Mouse (Mus musculus): ENCODE data around the gene Slc22a22. TPM values are rescaled to one million over a fixed set of nuclear protein-coding genes. Genes with fewer than 3 reads are reported as not detected.

The Slc22a22 gene
- total and polyA plus RNA-seq, 3 experiments: not detected

DNA sequence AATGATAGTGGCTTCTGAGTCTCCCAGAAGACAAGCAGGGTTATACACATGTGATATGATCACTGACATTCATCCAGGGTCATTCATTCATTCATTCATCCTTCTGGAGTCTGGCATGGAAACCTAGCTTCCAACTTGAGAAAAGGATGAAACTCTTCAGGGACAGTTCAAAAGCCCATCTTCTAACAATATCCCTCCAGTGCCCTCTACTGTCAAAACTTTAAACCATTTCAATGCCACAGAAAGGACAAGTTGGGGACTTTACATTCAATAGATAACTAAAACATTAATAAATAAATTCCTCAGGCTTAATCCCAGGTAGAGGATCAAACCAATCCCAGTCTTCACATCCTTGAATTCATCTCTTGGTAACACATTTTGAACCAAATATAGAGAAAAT, 247.0 kb downstream of the Slc22a22 start:
- Histone ChIP-seq H3K27ac (ENCODE audit: control insufficient read depth, low read depth, low read length) (no peak overlapping the region), H3K9ac (ENCODE audit: control insufficient read depth, low read depth, low read length, poor library complexity, severe bottlenecking) (no peak overlapping the region), H3K36me3 (ENCODE audit: control insufficient read depth in 1 of 2, insufficient read depth in 2 of 2, low read length in 2 of 2) (no peaks in the 10 kb centered on the region), H3K27me3 (ENCODE audit: control insufficient read depth in 1 of 2, insufficient read depth in 2 of 2, low read length in 2 of 2) (no peaks in the 10 kb centered on the region), H3K9me3 (replicated peaks; ENCODE audit: insufficient read depth, low read length) (no peaks in the 10 kb centered on the region), H3K4me3 (ENCODE audit: control insufficient read depth in 1 of 2, insufficient read depth in 1 of 2, low read depth in 2 of 2, low read length in 2 of 2) (no peak overlapping the region), H3K79me2 (ENCODE audit: control insufficient read depth, insufficient read depth, low read length, poor library complexity) (no peaks in the 10 kb centered on the region), H3K4me1 (ENCODE audit: control insufficient read depth in 1 of 2, insufficient read depth in 2 of 2, low read length in 2 of 2) (no peaks in the 10 kb centered on the region)
- no peak for DNase-seq (ENCODE audit: low read depth, low spot score)
- TF ChIP-seq ZKSCAN1 (IDR thresholded peaks at IDR 0.05; ENCODE audit: low read depth, low read length) (no peak), ETS1 (IDR thresholded peaks at IDR 0.05; ENCODE audit: low read depth, low read length) (no peak), EP300 (IDR thresholded peaks at IDR 0.05; ENCODE audit: low read depth in 1 of 2, low read length in 2 of 2) (no peak), HCFC1 (IDR thresholded peaks at IDR 0.05; ENCODE audit: low read depth, low read length) (no peak), CTCF (IDR thresholded peaks at IDR 0.05 in 2 of 3, conservative IDR thresholded peaks at IDR 0.05 in 1 of 3; ENCODE audit: control insufficient read depth in 1 of 3, insufficient read depth in 1 of 3, low read depth in 2 of 3, low read length in 3 of 3, poor library complexity in 1 of 3, severe bottlenecking in 1 of 3) (no peak; a peak in 1 of 6 replicates), JUND (IDR thresholded peaks at IDR 0.05; ENCODE audit: low read depth, low read length) (no peak), KAT2A (conservative IDR thresholded peaks at IDR 0.05; ENCODE audit: low read depth, low read length) (no peak), GATA1 (IDR thresholded peaks at IDR 0.05; ENCODE audit: low read depth, low read length) (no peak), TAL1 (IDR thresholded peaks at IDR 0.05; ENCODE audit: low read length) (no peak), NELFE (IDR thresholded peaks at IDR 0.05; ENCODE audit: low read depth, low read length) (no peak), POLR2A (IDR thresholded peaks at IDR 0.05; ENCODE audit: control insufficient read depth in 1 of 2, insufficient read depth in 1 of 2, low read depth in 1 of 2, low read length in 2 of 2, poor library complexity in 1 of 2) (no peak), MXI1 (IDR thresholded peaks at IDR 0.05; ENCODE audit: low read depth, low read length) (no peak), ZC3H11A (IDR thresholded peaks at IDR 0.05; ENCODE audit: low read depth, low read length) (no peak), CHD2 (IDR thresholded peaks at IDR 0.05; ENCODE audit: low read length) (no peak), ELF1 (IDR thresholded peaks at IDR 0.05; ENCODE audit: low read depth, low read length) (no peak), E2F4 (IDR thresholded peaks at IDR 0.05; ENCODE audit: borderline replicate concordance, low read depth, low read length) (no peak), TBP (IDR thresholded peaks at IDR 0.05; ENCODE audit: low read depth, low read length) (no peak), POLR2AphosphoS5 (IDR thresholded peaks at IDR 0.05; ENCODE audit: borderline replicate concordance, low read depth, low read length) (no peak)

DNA sequence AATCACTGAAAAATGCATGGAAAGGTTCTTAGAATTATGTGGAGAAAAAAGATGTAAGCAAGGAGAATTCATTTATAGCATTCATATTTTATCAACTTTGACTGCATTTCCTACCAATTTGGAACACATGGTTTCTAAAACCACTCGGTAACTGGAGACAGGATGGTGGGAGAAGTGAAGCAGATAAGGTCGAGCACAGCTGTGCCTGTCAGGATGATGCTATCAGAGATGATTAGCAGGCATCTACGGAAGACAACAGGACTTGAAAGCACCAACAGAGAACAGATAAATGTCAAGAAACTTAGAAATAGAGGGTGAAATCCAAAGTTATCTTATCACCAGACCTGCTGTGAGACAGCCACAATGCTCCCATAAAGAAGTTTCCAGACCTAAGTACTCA, 272.1 kb downstream of the Slc22a22 start:
- Histone ChIP-seq H3K36me3 (ENCODE audit: control insufficient read depth in 1 of 2, insufficient read depth in 2 of 2, low read length in 2 of 2) (no peaks in the 10 kb centered on the region), H3K4me3 (ENCODE audit: control insufficient read depth in 1 of 2, insufficient read depth in 1 of 2, low read depth in 2 of 2, low read length in 2 of 2) (no peak overlapping the region), H3K4me1 (ENCODE audit: control insufficient read depth in 1 of 2, insufficient read depth in 2 of 2, low read length in 2 of 2) (no peaks in the 10 kb centered on the region), H3K27ac (ENCODE audit: control insufficient read depth, low read depth, low read length) (no peak overlapping the region), H3K79me2 (ENCODE audit: control insufficient read depth, insufficient read depth, low read length, poor library complexity) (no peaks in the 10 kb centered on the region), H3K9me3 (replicated peaks; ENCODE audit: insufficient read depth, low read length) (no peaks in the 10 kb centered on the region), H3K9ac (ENCODE audit: control insufficient read depth, low read depth, low read length, poor library complexity, severe bottlenecking) (no peak overlapping the region), H3K27me3 (ENCODE audit: control insufficient read depth in 1 of 2, insufficient read depth in 2 of 2, low read length in 2 of 2) (no peaks in the 10 kb centered on the region)
- no peak for DNase-seq (ENCODE audit: low read depth, low spot score)
- TF ChIP-seq NELFE (IDR thresholded peaks at IDR 0.05; ENCODE audit: low read depth, low read length): no peak
- TF ChIP-seq TBP (IDR thresholded peaks at IDR 0.05; ENCODE audit: low read depth, low read length): no peak
- no peak for TF ChIP-seq POLR2A (IDR thresholded peaks at IDR 0.05; ENCODE audit: control insufficient read depth in 1 of 2, insufficient read depth in 1 of 2, low read depth in 1 of 2, low read length in 2 of 2, poor library complexity in 1 of 2)
- TF ChIP-seq E2F4 (IDR thresholded peaks at IDR 0.05; ENCODE audit: borderline replicate concordance, low read depth, low read length): no peak
- TF ChIP-seq MAX (IDR thresholded peaks at IDR 0.05; ENCODE audit: low read length): no peak
